Comparison of ENCODE assay signal across 11 mouse cellular contexts in the genomic region with DNA sequence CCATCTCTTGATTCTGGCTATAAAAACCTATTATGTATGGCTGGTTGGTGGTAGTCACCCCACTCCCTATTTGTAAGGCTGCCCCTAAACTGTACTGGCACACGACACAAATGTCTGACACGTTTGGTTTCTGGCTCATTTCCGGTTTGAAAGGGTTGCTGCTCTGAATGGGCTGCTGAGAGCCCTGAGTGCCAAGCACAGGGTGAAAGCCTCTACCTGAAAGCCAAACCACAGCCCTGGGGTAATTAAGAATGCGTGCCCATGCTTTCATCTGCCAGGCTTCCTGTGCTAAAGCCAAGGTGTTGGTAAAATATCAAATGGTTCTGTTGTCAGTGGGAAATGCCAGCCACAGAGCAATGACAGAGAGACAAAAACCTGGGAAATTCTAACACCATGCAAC. TPM values are rescaled to one million over a fixed set of nuclear protein-coding genes. Genes with fewer than 3 reads are reported as not detected.
DNase-seq lines count a peak whose midpoint lies in the region; ATAC-seq and TF ChIP-seq lines count a peak whose summit lies in the region.
"Had no signal": no experiment of that assay in that cellular context is flagged by ENCODE, and none has a peak within 500 bp of the region (broad histone marks: within the 10 kb centered on the region; RNA-seq: fewer than 3 reads in every experiment).

No protein-coding gene starts in this region.

- ATAC-seq in heart, embryonic 13.5 days (ENCODE audit: extremely low read depth, insufficient number of reproducible peaks, low FRiP score, low TSS enrichment) = no peak
- ATAC-seq in kidney, embryonic 16.5 days (ENCODE audit: low FRiP score, low TSS enrichment) = no peak

- no peak overlapping the region for H3K4me3 ChIP-seq in heart, embryonic 13.5 days
- H3K4me3 ChIP-seq in kidney, embryonic 16.5 days (ENCODE audit: low read length) = no peak overlapping the region
- no peak overlapping the region for H3K4me3 ChIP-seq in thymus, adult 2 months (ENCODE audit: control insufficient read depth, insufficient read depth, low read length)
- no peak overlapping the region for H3K4me3 ChIP-seq in limb, embryonic 10.5 days
- H3K4me3 ChIP-seq: limb, embryonic 15.5 days had no signal

- H3K36me3 ChIP-seq in heart, embryonic 13.5 days = peaks cover 8% of the 10 kb centered on the region; the same call in 1 of the 2 replicates
- no peaks in the 10 kb centered on the region for H3K36me3 ChIP-seq in kidney, embryonic 16.5 days (ENCODE audit: insufficient read depth, low read length)
- no peaks in the 10 kb centered on the region for H3K36me3 ChIP-seq in thymus, adult 2 months (ENCODE audit: control insufficient read depth, insufficient read depth, low read length)
- H3K36me3 ChIP-seq in limb, embryonic 10.5 days = no peaks in the 10 kb centered on the region
- H3K36me3 ChIP-seq: limb, embryonic 15.5 days had no signal

- WGBS in heart, embryonic 13.5 days = 42% methylated on average over 4 of the region's 4 CpGs
- 65% methylated on average over 4 of the region's 4 CpGs for WGBS in kidney, embryonic 16.5 days
- WGBS in thymus, adult 2 months = 19% methylated on average over 4 of the region's 4 CpGs
- WGBS in limb, embryonic 10.5 days = 48% methylated on average over 4 of the region's 4 CpGs

- no peaks in the 10 kb centered on the region for H3K9me3 ChIP-seq in heart, embryonic 13.5 days
- H3K9me3 ChIP-seq in kidney, embryonic 16.5 days (ENCODE audit: low read length) = no peaks in the 10 kb centered on the region
- no peaks in the 10 kb centered on the region for H3K9me3 ChIP-seq in limb, embryonic 10.5 days (replicated peaks)
- H3K9me3 ChIP-seq: limb, embryonic 15.5 days had no signal

- no peak for DNase-seq in heart, postnatal 4 days
- peak; percentile 23 to 25 for DNase-seq in kidney, postnatal 36 days
- DNase-seq in thymus, adult 2 months = peak; percentile 2
- DNase-seq in thymus, postnatal 14 days = no peak
- DNase-seq in limb, embryonic 10.5 days (ENCODE audit: low spot score) = no peak
- DNase-seq: cerebellum, adult 9-11 months; heart, adult 11 months; lung, postnatal 10 days had no signal

- TF ChIP-seq POLR2A in thymus, adult 2 months (IDR thresholded peaks at IDR 0.05; ENCODE audit: control insufficient read depth, extremely low read depth, insufficient read depth, low read length, poor library complexity) = no peak

- H3K9ac ChIP-seq in heart, embryonic 13.5 days = 0 out of 2 replicates have a peak overlapping the region, but pooled peaks have one; percentile 28
- no peak overlapping the region for H3K9ac ChIP-seq in kidney, embryonic 16.5 days (replicated peaks; ENCODE audit: low read length)
- H3K9ac ChIP-seq: limb, embryonic 15.5 days had no signal

- H3K4me2 ChIP-seq in heart, embryonic 13.5 days = no peak overlapping the region
- no peak overlapping the region for H3K4me2 ChIP-seq in kidney, embryonic 16.5 days (replicated peaks; ENCODE audit: low read depth, low read length)
- H3K4me2 ChIP-seq: limb, embryonic 15.5 days had no signal

- H3K4me1 ChIP-seq in heart, embryonic 13.5 days = peaks cover 80% of the 10 kb centered on the region
- peaks cover 15% of the 10 kb centered on the region for H3K4me1 ChIP-seq in kidney, embryonic 16.5 days (ENCODE audit: insufficient read depth, low read length)
- no peaks in the 10 kb centered on the region for H3K4me1 ChIP-seq in thymus, adult 2 months (replicated peaks; ENCODE audit: control insufficient read depth, insufficient read depth, low read length)
- peaks cover 11% of the 10 kb centered on the region for H3K4me1 ChIP-seq in limb, embryonic 10.5 days

- 0 out of 2 replicates have a peak overlapping the region, but pooled peaks have one; percentile 8 for H3K27ac ChIP-seq in heart, embryonic 13.5 days (replicated peaks)
- H3K27ac ChIP-seq in kidney, embryonic 16.5 days (ENCODE audit: low read length) = no peak overlapping the region
- no peak overlapping the region for H3K27ac ChIP-seq in thymus, adult 2 months (ENCODE audit: control insufficient read depth, insufficient read depth, low read length)
- H3K27ac ChIP-seq in limb, embryonic 10.5 days = no peak overlapping the region
- H3K27ac ChIP-seq: limb, embryonic 15.5 days had no signal

- no peak for TF ChIP-seq CTCF in thymus, adult 2 months (IDR thresholded peaks at IDR 0.05; ENCODE audit: borderline replicate concordance, control insufficient read depth, extremely low read depth, insufficient read depth, low read length, poor library complexity)

- no peaks in the 10 kb centered on the region for H3K27me3 ChIP-seq in heart, embryonic 13.5 days (replicated peaks)
- no peaks in the 10 kb centered on the region for H3K27me3 ChIP-seq in kidney, embryonic 16.5 days (ENCODE audit: insufficient read depth, low read length)
- no peaks in the 10 kb centered on the region for H3K27me3 ChIP-seq in thymus, adult 2 months (ENCODE audit: control insufficient read depth, insufficient read depth, low read length)
- H3K27me3 ChIP-seq in limb, embryonic 10.5 days (ENCODE audit: low read depth, poor library complexity, severe bottlenecking) = no peaks in the 10 kb centered on the region
- H3K27me3 ChIP-seq: limb, embryonic 15.5 days had no signal

RNA-seq across cellular contexts. Expression of gene Ccdc141, which starts 22.2 kb away (rescaled TPM):
- 156 and 170 TPM in 2 replicates for polyA plus RNA-seq in heart, embryonic 13.5 days (2015; fragmentation: Nextera tagmentation; extraction: Ambion mirVana)
- total RNA-seq in heart, postnatal 4 days (2021) = 100 to 1,000 TPM; 228 to 229 TPM
- polyA plus RNA-seq in kidney, embryonic 16.5 days (2015; fragmentation: Nextera tagmentation; extraction: Ambion mirVana) = 10.6 and 11.8 TPM in 2 replicates
- polyA plus RNA-seq in thymus, adult 2 months (2012; rRNA removed) = 1.5 and 3.8 TPM in 2 replicates
- 2.1 and 4.4 TPM in 2 replicates for polyA plus RNA-seq in limb, embryonic 10.5 days (2016; fragmentation: Nextera tagmentation; extraction: Ambion mirVana)

Comparison
In these comparisons a context has a peak if more than half of its experiments do, and no peak if none do; other contexts are left out.
1. DNase-seq: peak in kidney, postnatal 36 days (2 of 2) and thymus, adult 2 months (single experiment); none in heart, postnatal 4 days (single experiment), thymus, postnatal 14 days (single experiment) and limb, embryonic 10.5 days (single experiment).
2. RNA of gene Ccdc141, which starts 22.2 kb away (polyA plus RNA-seq): 156 to 170 TPM in heart, embryonic 13.5 days; 10.6 to 11.8 TPM in kidney, embryonic 16.5 days, 2.1 to 4.4 TPM in limb, embryonic 10.5 days and 1.5 to 3.8 TPM in thymus, adult 2 months; every median in the first group is over 10 times any median in the second.